Mouse (Mus musculus) liver, adult (tissue): ENCODE results near the gene Fndc3a.

Experiments
- GATA4 ChIP-seq: IDR thresholded peaks from 2 replicates; pipeline ENCODE4 v1.6.1; 2014; ENCODE audit warnings: mild to moderate bottlenecking, low read length; ENCODE audit not compliant: insufficient replicate concordance

The Fndc3a gene

DNA sequence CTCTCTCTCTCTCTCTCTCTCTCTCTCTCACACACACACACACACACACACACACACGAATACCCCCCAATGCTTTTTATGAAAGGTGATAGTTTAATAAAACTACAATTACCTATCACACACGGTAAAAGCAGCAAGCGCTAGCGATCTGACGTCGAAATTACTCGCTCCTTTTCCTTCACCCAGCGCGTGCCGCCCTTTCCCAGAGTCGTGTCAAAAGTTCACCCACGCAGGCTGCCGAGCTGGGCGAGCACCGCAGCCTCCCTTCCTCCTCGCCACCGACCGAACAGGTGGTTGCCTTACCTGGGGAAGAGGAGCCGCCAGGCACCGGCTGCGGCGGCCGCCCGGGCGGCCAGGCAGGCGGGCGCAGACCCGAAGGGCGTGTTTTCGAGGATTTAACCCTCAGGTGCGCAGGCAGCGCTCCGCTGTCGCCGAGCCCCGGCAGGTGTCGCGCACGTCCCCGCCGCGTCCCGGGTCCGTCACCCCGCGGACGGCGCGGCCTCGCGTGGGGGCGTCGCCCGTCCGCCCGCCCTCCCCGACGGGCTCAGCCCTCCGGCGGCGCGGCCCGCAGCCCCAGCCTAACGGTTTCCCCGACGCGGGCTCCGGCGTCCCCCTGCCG, 603 bp downstream of the Fndc3a start:
- TF ChIP-seq GATA4, result no peak

GRCm38 (mm10) chr14:72708581-72708991, 1.2 kb downstream of the Fndc3a start:
- no peak for TF ChIP-seq GATA4

GRCm38 (mm10) chr14:72700056-72700455, 9.7 kb downstream of the Fndc3a start:
- no peak for TF ChIP-seq GATA4

GRCm38 (mm10) chr14:72691406-72691805, 18.4 kb downstream of the Fndc3a start:
- TF ChIP-seq GATA4, result no peak

DNA sequence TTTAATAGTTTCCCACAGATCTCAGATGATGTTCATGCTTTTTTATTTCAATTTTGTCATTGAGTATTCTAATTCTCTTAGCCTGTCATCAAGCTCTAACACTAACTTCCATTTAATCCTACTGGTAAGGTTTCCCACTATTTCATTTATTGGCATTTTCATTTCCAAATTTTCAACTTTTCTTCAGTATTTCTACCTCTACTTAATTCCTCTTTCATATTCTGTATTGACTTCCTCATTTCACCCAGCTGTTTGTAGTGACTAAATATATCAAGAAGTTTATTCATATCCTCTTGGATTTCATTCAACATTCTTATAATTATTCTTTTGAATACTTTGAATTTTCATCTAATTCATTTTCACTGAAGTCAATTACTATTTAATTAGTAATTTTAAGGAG, 20.3 kb downstream of the Fndc3a start:
- TF ChIP-seq GATA4, result no peak

GRCm38 (mm10) chr14:72684857-72685370, 24.9 kb downstream of the Fndc3a start:
- no peak for TF ChIP-seq GATA4

DNA sequence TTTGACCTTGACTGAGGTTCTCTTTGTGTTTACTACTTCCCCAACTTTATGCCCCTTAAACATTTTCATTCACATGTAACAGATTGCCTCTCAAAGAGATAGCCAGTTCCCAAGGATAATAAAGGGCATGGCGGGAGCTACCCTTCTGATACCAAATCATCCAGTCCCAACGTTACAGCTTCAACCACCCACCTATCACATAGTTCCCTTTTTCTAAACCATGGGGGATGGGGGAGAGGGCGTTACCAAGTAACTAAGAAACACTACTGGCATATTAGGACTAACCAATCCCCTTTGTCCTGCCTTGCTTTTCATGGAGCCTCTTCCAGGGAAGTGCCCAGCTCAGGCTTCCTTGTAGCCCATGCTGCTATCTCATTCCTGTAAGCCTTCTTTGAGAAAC, 32.6 kb downstream of the Fndc3a start:
- no peak for TF ChIP-seq GATA4

DNA sequence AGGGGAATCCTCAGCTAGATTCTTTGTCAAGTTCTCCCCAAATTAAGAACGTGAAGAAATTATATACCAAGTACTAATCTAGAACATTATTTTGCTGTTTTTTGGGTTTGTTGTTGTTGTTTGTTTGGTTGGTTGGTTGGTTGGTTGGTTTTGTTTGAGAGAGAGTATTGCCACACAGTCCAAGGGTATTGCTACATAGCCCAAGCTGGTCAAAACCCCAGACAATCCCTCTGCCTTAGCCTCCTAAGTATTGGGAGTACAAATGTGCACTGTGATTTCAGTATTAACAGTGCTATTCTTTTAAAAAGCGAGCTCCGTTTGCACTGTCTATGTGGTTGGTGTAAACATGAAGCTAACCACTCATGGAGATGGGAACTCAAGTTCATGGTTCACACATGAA, 37.9 kb downstream of the Fndc3a start:
- no peak for TF ChIP-seq GATA4

DNA sequence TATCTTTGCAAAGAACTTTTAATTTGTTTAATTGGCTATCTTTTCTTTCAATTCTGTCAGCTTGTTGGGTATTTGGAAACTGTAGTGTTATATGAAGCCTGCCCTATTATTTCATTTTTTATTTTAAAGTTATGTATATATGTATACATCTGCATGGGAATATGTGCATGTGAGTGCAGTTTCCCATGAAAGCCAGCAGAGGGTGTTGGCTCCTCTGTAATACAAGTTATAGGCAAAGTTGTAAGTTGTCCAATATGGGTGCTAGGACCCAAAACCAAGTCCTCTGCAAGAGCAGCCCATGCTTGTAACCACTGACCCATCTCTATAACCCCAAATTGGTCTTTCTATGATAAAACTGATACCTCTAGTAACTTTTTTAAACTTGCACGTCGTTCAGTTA, 38.8 kb downstream of the Fndc3a start:
- TF ChIP-seq GATA4, result no peak

- TF ChIP-seq GATA4, result no peak
These were observed 60.5 kb downstream of the Fndc3a start for GRCm38 (mm10) chr14:72649268-72649667.

DNA sequence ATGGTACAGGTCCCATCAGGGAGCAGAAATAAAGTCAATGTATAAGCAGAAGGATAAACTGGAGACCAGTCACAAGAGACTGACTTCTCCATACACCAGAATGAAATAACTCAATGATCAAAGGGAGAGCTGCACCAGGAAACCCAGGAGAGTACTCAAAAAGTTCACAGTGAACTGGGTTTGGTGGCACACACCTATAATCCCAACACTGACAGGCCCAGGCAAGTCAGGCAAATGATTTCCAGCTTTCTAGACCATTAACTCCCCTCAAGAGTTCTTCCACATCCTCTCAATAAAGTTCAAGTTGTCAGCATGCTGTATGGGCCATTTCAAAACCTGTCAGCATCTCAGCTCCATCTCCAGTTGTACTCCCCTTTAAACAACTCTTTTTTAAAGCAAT, 64.3 kb downstream of the Fndc3a start:
- TF ChIP-seq GATA4, result no peak

DNA sequence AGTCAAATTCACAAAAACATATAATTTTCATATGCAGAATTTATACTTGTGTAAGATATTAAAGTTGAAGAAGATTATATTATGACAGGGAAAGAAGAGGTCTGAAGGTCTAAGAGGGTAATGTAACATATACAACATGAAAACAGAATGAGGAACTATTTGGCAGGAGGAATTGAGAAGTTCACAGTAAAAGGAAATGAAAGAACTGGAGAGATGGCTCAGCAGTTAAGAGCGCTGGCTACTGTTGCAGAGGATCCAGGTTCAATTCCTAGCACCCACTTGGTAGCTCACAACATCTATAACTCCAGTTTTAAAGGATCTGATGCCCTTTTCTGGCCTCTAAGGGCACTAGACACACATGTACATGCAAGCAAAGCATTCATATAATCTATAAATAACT, 65.2 kb downstream of the Fndc3a start:
- TF ChIP-seq GATA4, result no peak

DNA sequence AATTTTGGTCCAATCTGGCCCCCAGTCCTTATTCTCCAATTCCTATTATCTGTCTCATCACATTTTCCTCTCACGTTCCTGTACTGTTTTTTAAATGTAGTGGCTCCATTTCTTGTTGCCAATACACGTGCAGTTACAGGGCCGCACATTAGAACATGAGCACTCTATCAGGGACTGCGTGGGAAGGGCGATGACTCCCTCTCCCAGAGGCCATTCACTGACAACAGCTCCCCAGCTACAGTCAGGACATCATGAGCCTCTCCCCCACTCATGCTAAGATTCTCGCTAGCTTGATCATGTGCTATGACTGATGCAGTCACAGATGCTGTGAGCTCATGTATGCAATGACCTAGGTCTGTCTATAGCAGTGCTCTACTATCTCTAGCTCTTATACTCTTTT, 71.3 kb downstream of the Fndc3a start:
- no peak for TF ChIP-seq GATA4

- no peak for TF ChIP-seq GATA4
These were observed 76.2 kb downstream of the Fndc3a start for GRCm38 (mm10) chr14:72633571-72633970.

- TF ChIP-seq GATA4, result no peak
These were observed 84.4 kb downstream of the Fndc3a start for GRCm38 (mm10) chr14:72625411-72625810.

- no peak for TF ChIP-seq GATA4
These were observed 105.7 kb downstream of the Fndc3a start for GRCm38 (mm10) chr14:72604077-72604476.

DNA sequence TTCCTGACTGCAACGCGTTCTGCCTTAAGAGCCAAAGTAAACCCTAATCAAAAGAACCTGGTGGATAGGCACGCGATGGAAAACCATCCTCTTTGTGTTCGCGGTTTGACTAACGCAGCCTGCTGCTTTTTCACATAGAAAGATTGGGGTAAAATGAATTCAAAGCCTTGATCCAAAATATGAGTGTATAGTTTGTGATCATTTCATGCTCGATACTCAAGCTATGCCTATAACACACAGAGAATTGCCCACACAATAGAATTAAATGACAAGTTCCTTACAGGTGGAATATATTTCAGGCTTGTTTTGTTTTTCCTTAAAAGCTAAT, 106.6 kb downstream of the Fndc3a start:
- no peak for TF ChIP-seq GATA4
